Mouse (Mus musculus) hindbrain, embryonic 10.5 days (tissue): ENCODE results near the gene Wdtc1. TPM values are rescaled to one million over a fixed set of nuclear protein-coding genes. Genes with fewer than 3 reads are reported as not detected.
A peak's percentile ranks its signal among the peaks of the same experiment; 100 is the strongest.

Experiments used
- DNase-seq: peaks from one replicate; pipeline ENCODE4 v3.0.0-alpha.2; 2017; ENCODE audit warnings: low spot score
- H3K27ac ChIP-seq: fragments of 300-500 bp; sonication (generic); 2 replicates; pipeline ENCODE4 v1.5.1; 2016; ENCODE audit warnings: mild to moderate bottlenecking, moderate library complexity
- H3K27me3 ChIP-seq: fragments of 300-500 bp; sonication (generic); 2 replicates; pipeline ENCODE4 v1.6.1; 2016; ENCODE audit warnings: mild to moderate bottlenecking; ENCODE audit not compliant: poor library complexity, insufficient read depth, severe bottlenecking
- H3K36me3 ChIP-seq: fragments of 300-500 bp; sonication (generic); 2 replicates; pipeline ENCODE4 v1.6.1; 2016; ENCODE audit warnings: mild to moderate bottlenecking, moderate library complexity
- H3K4me1 ChIP-seq: fragments of 300-500 bp; sonication (generic); replicated peaks from 2 replicates; pipeline ENCODE4 v1.6.1; 2016; ENCODE audit warnings: mild to moderate bottlenecking
- H3K4me3 ChIP-seq: fragments of 300-500 bp; sonication (generic); 2 replicates; pipeline ENCODE4 v1.5.1; 2016; ENCODE audit warnings: mild to moderate bottlenecking, moderate library complexity
- H3K9me3 ChIP-seq: fragments of 300-500 bp; sonication (generic); 2 replicates; pipeline ENCODE4 v1.6.1; 2016; ENCODE audit warnings: mild to moderate bottlenecking, moderate library complexity
- WGBS: fragments of 180-500 bp; shearing (Covaris S2); methylation state at CpG from one replicate; pipeline ENCODE4 v1.1.7; 2016; 5-methylcytosine and 5-hydroxymethylcytosine counted together
- polyA plus RNA-seq: library from polyadenylated mRNA; unstranded; fragments of >200 nt; fragmentation: Nextera tagmentation; extraction: Ambion mirVana; gene quantifications from 2 replicates; pipeline ENCODE4 v1.2.1, GENCODE M21; 2016

Wdtc1 gene
- polyA plus RNA-seq, 1 experiment from 2014 or later, result 22.0 TPM

- Histone ChIP-seq H3K36me3 (no peaks in the 10 kb centered on the region), H3K4me1 (peaks cover 46% of the 10 kb centered on the region), H3K4me3 (no peak overlapping the region), H3K9me3 (no peaks in the 10 kb centered on the region), H3K27ac (no peak overlapping the region), H3K27me3 (peaks cover 100% of the 10 kb centered on the region)
- DNase-seq, result no peak
- 79% methylated on average over 13 of the region's 13 CpGs for WGBS
Observed at GRCm38 (mm10) chr4:133247806-133248449, 105.4 kb downstream of the Wdtc1 start.

GRCm38 (mm10) chr4:133247072-133247471 is 106.2 kb downstream of the Wdtc1 start:
- no peak overlapping the region for H3K4me3 ChIP-seq
- H3K27me3 ChIP-seq, result peaks cover 100% of the 10 kb centered on the region

GRCm38 (mm10) chr4:133244289-133244688 is 109.0 kb downstream of the Wdtc1 start:
- H3K9me3 ChIP-seq, result no peaks in the 10 kb centered on the region
- H3K4me3 ChIP-seq, result no peak overlapping the region
- 78% methylated on average over 1 of the region's 1 CpGs for WGBS
- H3K27me3 ChIP-seq, result peaks cover 98% of the 10 kb centered on the region
- no peak overlapping the region for H3K27ac ChIP-seq
- no peak for DNase-seq
- H3K4me1 ChIP-seq, result peaks cover 44% of the 10 kb centered on the region
- no peaks in the 10 kb centered on the region for H3K36me3 ChIP-seq

More at GRCm38 (mm10) chr4:133247072-133247471, 106.2 kb downstream of the Wdtc1 start:
- 26% methylated on average over 15 of the region's 15 CpGs for WGBS
- Histone ChIP-seq H3K9me3 (no peaks in the 10 kb centered on the region), H3K36me3 (no peaks in the 10 kb centered on the region), H3K4me1 (peaks cover 50% of the 10 kb centered on the region), H3K27ac (no peak overlapping the region)
- DNase-seq, result no peak

GRCm38 (mm10) chr4:133243538-133243937 is 109.7 kb downstream of the Wdtc1 start:
- WGBS, result 52% methylated on average over 13 of the region's 13 CpGs
- H3K27me3 ChIP-seq, result peaks cover 98% of the 10 kb centered on the region
- H3K4me3 ChIP-seq, result no peak overlapping the region
- H3K36me3 ChIP-seq, result no peaks in the 10 kb centered on the region
- no peak for DNase-seq
- H3K27ac ChIP-seq, result 0 out of 2 replicates have a peak overlapping the region, but pooled peaks have one; percentile 16
- H3K4me1 ChIP-seq, result peaks cover 44% of the 10 kb centered on the region
- no peaks in the 10 kb centered on the region for H3K9me3 ChIP-seq

GRCm38 (mm10) chr4:133242710-133243109 is 110.6 kb downstream of the Wdtc1 start:
- H3K27me3 ChIP-seq, result peaks cover 96% of the 10 kb centered on the region

More at GRCm38 (mm10) chr4:133242710-133243109, 110.6 kb downstream of the Wdtc1 start:
- no peak for DNase-seq
- WGBS, result 51% methylated on average over 9 of the region's 9 CpGs
- Histone ChIP-seq H3K4me3 (no peak overlapping the region), H3K4me1 (peaks cover 47% of the 10 kb centered on the region), H3K27ac (no peak overlapping the region), H3K9me3 (no peaks in the 10 kb centered on the region), H3K36me3 (no peaks in the 10 kb centered on the region)

Other genes starting within 250 kb of the Wdtc1 start
- 42.1 and 67.1 TPM in 2 replicates for gene Wasf2, start 223.0 kb downstream of the Wdtc1 start, polyA plus RNA-seq
- 1.1 and 2.2 TPM in 2 replicates for gene Cd164l2, start 141.3 kb downstream of the Wdtc1 start, polyA plus RNA-seq
- gene Gpr3, start 140.9 kb downstream of the Wdtc1 start, polyA plus RNA-seq, result 0.32 and 0.35 TPM in 2 replicates
- gene Map3k6, start 112.7 kb downstream of the Wdtc1 start, polyA plus RNA-seq, result 1.7 and 1.9 TPM in 2 replicates
- gene Sytl1, start 90.4 kb downstream of the Wdtc1 start, polyA plus RNA-seq, result 1.2 and 1.6 TPM in 2 replicates
- gene Tmem222, start 75.7 kb downstream of the Wdtc1 start, polyA plus RNA-seq, result 82.8 and 87.8 TPM in 2 replicates
- 8.0 and 8.6 TPM in 2 replicates for gene Slc9a1, start 16.2 kb upstream of the Wdtc1 start, polyA plus RNA-seq
- gene Tent5b, start 126.7 kb upstream of the Wdtc1 start, polyA plus RNA-seq, result 1.2 and 2.1 TPM in 2 replicates
- gene Trnp1, start 145.1 kb upstream of the Wdtc1 start, polyA plus RNA-seq, result 1.1 and 1.3 TPM in 2 replicates
- 3.9 and 5.6 TPM in 2 replicates for gene Kdf1, start 165.5 kb upstream of the Wdtc1 start, polyA plus RNA-seq
- 438 and 476 TPM in 2 replicates for gene Nudc, start 192.5 kb upstream of the Wdtc1 start, polyA plus RNA-seq
- 0.31 TPM in 1 of 2 replicates, not detected in the other for gene Nr0b2, start 199.9 kb upstream of the Wdtc1 start, polyA plus RNA-seq
- 10.0 and 10.8 TPM in 2 replicates for gene Gpatch3, start 221.3 kb upstream of the Wdtc1 start, polyA plus RNA-seq
- 28.5 and 29.1 TPM in 2 replicates for gene Gpn2, start 230.9 kb upstream of the Wdtc1 start, polyA plus RNA-seq
- 16.5 and 33.5 TPM in 2 replicates for gene Sfn, start 248.7 kb upstream of the Wdtc1 start, polyA plus RNA-seq